Mouse (Mus musculus): ENCODE measurements around the gene Mri1. TPM values are rescaled to one million over a fixed set of nuclear protein-coding genes. Genes with fewer than 3 reads are reported as not detected.

Mri1 gene
- polyA plus RNA-seq, 1 experiment from 2014 or later, result 60.7 TPM

GRCm38 (mm10) chr8:84269950-84270773, 13.0 kb upstream of the Mri1 start, which contains the start of gene Ccdc130:
Ccdc130 (minus strand) TSS chr8:84270380.
- Histone ChIP-seq H3K9ac (peak within 1 kb of the TSS; percentile 74), H3K27me3 (replicated peaks) (no peaks in the 10 kb centered on the region), H3K36me3 (peaks cover 19% of the 10 kb centered on the region), H3K4me2 (replicated peaks) (peak within 1 kb of the TSS; percentile 89), H3K27ac (no peak within 1 kb of the TSS), H3K4me3 (peak within 1 kb of the TSS; percentile 66), H3K4me1 (peaks cover 9% of the 10 kb centered on the region), H3K9me3 (no peaks in the 10 kb centered on the region)
- ATAC-seq (ENCODE audit: low FRiP score, low read depth), result peak; percentile 99
- WGBS, result under 1% methylated on average over 44 of the region's 44 CpGs

GRCm38 (mm10) chr8:84261098-84261497, 4.0 kb upstream of the Mri1 start:
- Histone ChIP-seq H3K9ac (no peak overlapping the region), H3K36me3 (peaks cover 79% of the 10 kb centered on the region), H3K4me3 (no peak overlapping the region), H3K27me3 (replicated peaks) (no peaks in the 10 kb centered on the region), H3K27ac (no peak overlapping the region), H3K9me3 (no peaks in the 10 kb centered on the region), H3K4me2 (replicated peaks) (no peak overlapping the region), H3K4me1 (peaks cover 13% of the 10 kb centered on the region)
- no peak for ATAC-seq (ENCODE audit: low FRiP score, low read depth)
- WGBS, result 92% methylated on average over 4 of the region's 4 CpGs

GRCm38 (mm10) chr8:84256458-84256821, 686 bp downstream of the Mri1 start:
- 12% methylated on average over 6 of the region's 6 CpGs for WGBS
- peaks cover 69% of the 10 kb centered on the region for H3K36me3 ChIP-seq
- peaks cover 16% of the 10 kb centered on the region for H3K4me1 ChIP-seq
- peak overlapping the region; percentile 98 for H3K4me2 ChIP-seq (replicated peaks)
- peak; percentile 18; the same call in 1 of the 2 replicates for ATAC-seq (ENCODE audit: low FRiP score, low read depth)
- peak overlapping the region; percentile 75 for H3K4me3 ChIP-seq
- H3K27me3 ChIP-seq (replicated peaks), result no peaks in the 10 kb centered on the region
- H3K9ac ChIP-seq, result peak overlapping the region; percentile 88
- H3K9me3 ChIP-seq, result no peaks in the 10 kb centered on the region
- peak overlapping the region; percentile 76; the same call in 1 of the 2 replicates for H3K27ac ChIP-seq

GRCm38 (mm10) chr8:84255858-84256257, 1.3 kb downstream of the Mri1 start:
- Histone ChIP-seq H3K4me1 (peaks cover 16% of the 10 kb centered on the region), H3K36me3 (peaks cover 67% of the 10 kb centered on the region), H3K9me3 (no peaks in the 10 kb centered on the region), H3K27ac (no peak overlapping the region), H3K4me2 (replicated peaks) (peak overlapping the region; percentile 98), H3K9ac (peak overlapping the region; percentile 88; the same call in 1 of the 2 replicates), H3K27me3 (replicated peaks) (no peaks in the 10 kb centered on the region), H3K4me3 (peak overlapping the region; percentile 75)
- ATAC-seq (ENCODE audit: low FRiP score, low read depth), result no peak
- WGBS, result 85% methylated on average over 3 of the region's 3 CpGs

- Histone ChIP-seq H3K36me3 (peaks cover 72% of the 10 kb centered on the region), H3K27me3 (replicated peaks) (no peaks in the 10 kb centered on the region), H3K4me2 (replicated peaks) (peak within 1 kb of the TSS; percentile 84), H3K27ac (no peak within 1 kb of the TSS), H3K9me3 (no peaks in the 10 kb centered on the region), H3K4me3 (peak within 1 kb of the TSS; percentile 83), H3K4me1 (no peaks in the 10 kb centered on the region), H3K9ac (peak within 1 kb of the TSS; percentile 78)
- peak; percentile 94 for ATAC-seq (ENCODE audit: low FRiP score, low read depth)
- WGBS, result 4% methylated on average over 52 of the region's 52 CpGs
Observed at GRCm38 (mm10) chr8:84249257-84250170, 7.6 kb downstream of the Mri1 start, which contains the start of gene D8Ertd738e. D8Ertd738e (minus strand) TSS chr8:84249719.

- Histone ChIP-seq H3K4me1 (peaks cover 6% of the 10 kb centered on the region; the same call in 1 of the 2 replicates), H3K27ac (no peak overlapping the region), H3K9me3 (no peaks in the 10 kb centered on the region), H3K36me3 (peaks cover 34% of the 10 kb centered on the region), H3K4me3 (no peak overlapping the region), H3K9ac (no peak overlapping the region), H3K4me2 (replicated peaks) (no peak overlapping the region), H3K27me3 (replicated peaks) (no peaks in the 10 kb centered on the region)
- ATAC-seq (ENCODE audit: low FRiP score, low read depth), result no peak
- WGBS, result 84% methylated on average over 2 of the region's 2 CpGs
Observed at GRCm38 (mm10) chr8:84241821-84242220, 15.3 kb downstream of the Mri1 start.

- H3K27ac ChIP-seq, result no peak overlapping the region
Observed at GRCm38 (mm10) chr8:84241167-84241566, 16.0 kb downstream of the Mri1 start.

GRCm38 (mm10) chr8:84237542-84238229, 19.4 kb downstream of the Mri1 start:
- Histone ChIP-seq H3K9ac (peak overlapping the region; percentile 64), H3K4me3 (peak overlapping the region; percentile 49), H3K4me2 (replicated peaks) (peak overlapping the region; percentile 61), H3K36me3 (peaks cover 24% of the 10 kb centered on the region), H3K9me3 (no peaks in the 10 kb centered on the region), H3K27ac (peak overlapping the region; percentile 68; the same call in 1 of the 2 replicates), H3K27me3 (replicated peaks) (no peaks in the 10 kb centered on the region), H3K4me1 (peaks cover 28% of the 10 kb centered on the region)
- peak; percentile 5; the same call in 1 of the 2 replicates for ATAC-seq (ENCODE audit: low FRiP score, low read depth)
- WGBS, result 22% methylated on average over 19 of the region's 19 CpGs

More at GRCm38 (mm10) chr8:84241167-84241566, 16.0 kb downstream of the Mri1 start:
- no peak overlapping the region for H3K4me2 ChIP-seq (replicated peaks)
- no peak overlapping the region for H3K9ac ChIP-seq
- peaks cover 27% of the 10 kb centered on the region for H3K36me3 ChIP-seq
- 68% methylated on average over 6 of the region's 6 CpGs for WGBS
- H3K9me3 ChIP-seq, result no peaks in the 10 kb centered on the region
- ATAC-seq (ENCODE audit: low FRiP score, low read depth), result no peak
- no peaks in the 10 kb centered on the region for H3K27me3 ChIP-seq (replicated peaks)
- peaks cover 8% of the 10 kb centered on the region; the same call in 1 of the 2 replicates for H3K4me1 ChIP-seq
- no peak overlapping the region for H3K4me3 ChIP-seq

- Histone ChIP-seq H3K9me3 (no peaks in the 10 kb centered on the region), H3K36me3 (peaks cover 29% of the 10 kb centered on the region), H3K4me3 (peak within 1 kb of the TSS; percentile 90), H3K4me2 (replicated peaks) (peak within 1 kb of the TSS; percentile 90), H3K27ac (peak within 1 kb of the TSS; percentile 68; the same call in 1 of the 2 replicates), H3K27me3 (replicated peaks) (no peaks in the 10 kb centered on the region), H3K4me1 (peaks cover 28% of the 10 kb centered on the region), H3K9ac (peak within 1 kb of the TSS; percentile 98)
- WGBS, result under 1% methylated on average over 35 of the region's 35 CpGs
- ATAC-seq (ENCODE audit: low FRiP score, low read depth), result peak; percentile 98
Observed at GRCm38 (mm10) chr8:84236998-84237473, 20.1 kb downstream of the Mri1 start, which contains the start of gene Zswim4. Zswim4 (minus strand) TSS chr8:84237055.

- H3K9me3 ChIP-seq, result no peaks in the 10 kb centered on the region
- peaks cover 28% of the 10 kb centered on the region for H3K4me1 ChIP-seq
- peak; percentile 42 for ATAC-seq (ENCODE audit: low FRiP score, low read depth)
- peak overlapping the region; percentile 90 for H3K4me3 ChIP-seq
- H3K9ac ChIP-seq, result peak overlapping the region; percentile 98
- peaks cover 35% of the 10 kb centered on the region for H3K36me3 ChIP-seq
- WGBS, result 1% methylated on average over 30 of the region's 30 CpGs
- no peaks in the 10 kb centered on the region for H3K27me3 ChIP-seq (replicated peaks)
- peak overlapping the region; percentile 90 for H3K4me2 ChIP-seq (replicated peaks)
- H3K27ac ChIP-seq, result peak overlapping the region; percentile 8; the same call in 1 of the 2 replicates
Observed at GRCm38 (mm10) chr8:84236410-84236997, 20.6 kb downstream of the Mri1 start.
